Mouse (Mus musculus): ENCODE results near the gene Slc15a1. TPM values are rescaled to one million over a fixed set of nuclear protein-coding genes. Genes with fewer than 3 reads are reported as not detected.
A peak's percentile ranks its signal among the peaks of the same experiment; 100 is the strongest.

Slc15a1 gene
- polyA plus RNA-seq, 1 experiment from 2014 or later, result 37.8 TPM

DNA sequence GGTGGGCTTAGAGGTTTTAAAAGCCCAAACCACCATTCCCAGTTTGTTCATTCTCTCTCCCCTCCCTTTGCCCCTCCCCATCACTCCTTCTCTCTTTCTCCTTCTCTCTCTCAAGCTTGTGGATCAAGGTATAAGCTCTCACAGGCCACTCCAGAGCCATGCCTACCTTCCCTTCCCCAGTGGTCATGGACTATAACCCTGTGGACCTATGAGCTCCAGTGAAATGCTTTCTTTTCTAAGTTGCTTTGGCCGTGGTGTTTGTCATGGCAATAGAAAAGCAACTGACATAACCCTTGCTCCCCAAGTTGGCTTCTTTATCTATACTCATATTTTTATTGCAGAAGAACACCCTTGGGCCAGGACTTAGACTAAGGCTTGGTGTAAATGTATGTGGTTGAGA lies 7.3 kb downstream of the Slc15a1 start:
- no peaks in the 10 kb centered on the region for H3K27me3 ChIP-seq (replicated peaks; ENCODE audit: control insufficient read depth, insufficient read depth, low read length)
- H3K4me2 ChIP-seq (replicated peaks; ENCODE audit: low read depth), result peak overlapping the region; percentile 28; the same call in 1 of the 2 replicates
- no peak for TF ChIP-seq CTCF (IDR thresholded peaks at IDR 0.05; ENCODE audit: low read depth)
- H3K27ac ChIP-seq (ENCODE audit: low read depth, low read length), result peak overlapping the region; percentile 85
- H3K9ac ChIP-seq (ENCODE audit: low read depth, low read length), result no peak overlapping the region
- peaks cover 6% of the 10 kb centered on the region; the same call in 1 of the 2 replicates for H3K4me1 ChIP-seq (replicated peaks; ENCODE audit: control insufficient read depth, insufficient read depth, low read length)
- WGBS, result 41% methylated on average over 1 of the region's 1 CpGs
- ATAC-seq, result peak; percentile 73
- no peaks in the 10 kb centered on the region for H3K36me3 ChIP-seq (ENCODE audit: control insufficient read depth, insufficient read depth)
- no peaks in the 10 kb centered on the region for H3K9me3 ChIP-seq (ENCODE audit: control insufficient read depth)
- H3K4me3 ChIP-seq (ENCODE audit: low read depth, low read length), result no peak overlapping the region

GRCm38 (mm10) chr14:121495741-121496140 lies 9.3 kb downstream of the Slc15a1 start:
- no peak overlapping the region for H3K27ac ChIP-seq (ENCODE audit: low read depth, low read length)
- no peak for TF ChIP-seq CTCF (IDR thresholded peaks at IDR 0.05; ENCODE audit: low read depth)
- H3K27me3 ChIP-seq (replicated peaks; ENCODE audit: control insufficient read depth, insufficient read depth, low read length), result no peaks in the 10 kb centered on the region
- H3K4me2 ChIP-seq (replicated peaks; ENCODE audit: low read depth), result no peak overlapping the region
- H3K9ac ChIP-seq (ENCODE audit: low read depth, low read length), result no peak overlapping the region
- H3K36me3 ChIP-seq (ENCODE audit: control insufficient read depth, insufficient read depth), result no peaks in the 10 kb centered on the region
- 0 out of 2 replicates have a peak, but pooled peaks cover 12% of the 10 kb centered on the region for H3K4me1 ChIP-seq (replicated peaks; ENCODE audit: control insufficient read depth, insufficient read depth, low read length)
- H3K4me3 ChIP-seq (ENCODE audit: low read depth, low read length), result no peak overlapping the region
- H3K9me3 ChIP-seq (ENCODE audit: control insufficient read depth), result no peaks in the 10 kb centered on the region
- no peak for ATAC-seq
- 89% methylated on average over 4 of the region's 4 CpGs for WGBS

DNA sequence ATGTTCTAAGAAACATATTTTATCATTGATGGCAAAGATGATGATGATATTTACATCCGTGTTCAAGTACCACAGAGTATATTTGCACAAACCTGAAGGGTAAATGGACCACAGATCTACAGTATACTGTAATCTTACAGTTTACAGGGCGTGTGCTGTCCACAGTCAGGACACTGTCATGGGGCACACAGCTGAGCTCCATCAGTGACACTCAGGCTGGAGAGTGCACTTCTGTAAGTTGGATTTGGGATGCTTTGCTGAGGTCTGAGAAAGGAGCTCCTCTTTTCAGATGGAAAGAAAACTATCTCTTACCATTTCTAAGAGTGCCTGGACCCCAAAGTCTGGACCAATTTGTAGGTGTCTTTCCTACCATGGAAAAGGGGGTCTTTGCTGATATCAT lies 9.9 kb downstream of the Slc15a1 start:
- WGBS, result 61% methylated on average over 2 of the region's 2 CpGs
- no peak for ATAC-seq
- H3K27me3 ChIP-seq (replicated peaks; ENCODE audit: control insufficient read depth, insufficient read depth, low read length), result no peaks in the 10 kb centered on the region
- no peak overlapping the region for H3K4me3 ChIP-seq (ENCODE audit: low read depth, low read length)
- H3K36me3 ChIP-seq (ENCODE audit: control insufficient read depth, insufficient read depth), result no peaks in the 10 kb centered on the region
- 0 out of 2 replicates have a peak overlapping the region, but pooled peaks have one; percentile 78 for H3K27ac ChIP-seq (ENCODE audit: low read depth, low read length)
- TF ChIP-seq CTCF (IDR thresholded peaks at IDR 0.05; ENCODE audit: low read depth), result no peak
- 0 out of 2 replicates have a peak, but pooled peaks cover 12% of the 10 kb centered on the region for H3K4me1 ChIP-seq (replicated peaks; ENCODE audit: control insufficient read depth, insufficient read depth, low read length)
- H3K4me2 ChIP-seq (replicated peaks; ENCODE audit: low read depth), result no peak overlapping the region
- no peak overlapping the region for H3K9ac ChIP-seq (ENCODE audit: low read depth, low read length)
- no peaks in the 10 kb centered on the region for H3K9me3 ChIP-seq (ENCODE audit: control insufficient read depth)

DNA sequence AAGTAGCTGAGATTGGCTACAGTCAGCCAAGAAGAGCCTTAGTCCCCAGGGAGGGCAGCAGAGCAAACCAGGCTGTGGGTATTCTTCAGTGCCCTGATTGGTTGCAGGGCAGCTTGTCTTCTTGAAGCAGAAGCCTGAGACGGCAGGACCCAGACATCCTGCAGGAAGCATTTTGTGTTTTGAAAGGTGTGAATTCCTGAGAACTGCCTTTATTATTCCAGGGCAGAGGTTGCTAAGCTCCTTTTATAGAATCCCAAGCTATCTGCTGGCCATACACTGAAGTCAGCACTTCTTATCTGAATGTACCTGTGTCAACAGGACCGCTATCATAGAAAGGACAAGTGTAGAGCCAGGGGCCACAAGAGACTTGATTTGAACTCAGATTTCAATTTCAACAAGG lies 10.8 kb downstream of the Slc15a1 start:
- Histone ChIP-seq H3K4me3 (ENCODE audit: low read depth, low read length) (no peak overlapping the region), H3K4me1 (replicated peaks; ENCODE audit: control insufficient read depth, insufficient read depth, low read length) (0 out of 2 replicates have a peak, but pooled peaks cover 12% of the 10 kb centered on the region), H3K9ac (ENCODE audit: low read depth, low read length) (no peak overlapping the region), H3K27ac (ENCODE audit: low read depth, low read length) (peak overlapping the region; percentile 78), H3K4me2 (replicated peaks; ENCODE audit: low read depth) (peak overlapping the region; percentile 35; the same call in 1 of the 2 replicates), H3K36me3 (ENCODE audit: control insufficient read depth, insufficient read depth) (no peaks in the 10 kb centered on the region), H3K27me3 (replicated peaks; ENCODE audit: control insufficient read depth, insufficient read depth, low read length) (no peaks in the 10 kb centered on the region), H3K9me3 (ENCODE audit: control insufficient read depth) (no peaks in the 10 kb centered on the region)
- WGBS, result 32% methylated on average over 2 of the region's 2 CpGs
- TF ChIP-seq CTCF (IDR thresholded peaks at IDR 0.05; ENCODE audit: low read depth), result no peak
- ATAC-seq, result peak; percentile 59

GRCm38 (mm10) chr14:121493712-121494111 lies 11.3 kb downstream of the Slc15a1 start:
- Histone ChIP-seq H3K9ac (ENCODE audit: low read depth, low read length) (no peak overlapping the region), H3K4me3 (ENCODE audit: low read depth, low read length) (no peak overlapping the region), H3K27me3 (replicated peaks; ENCODE audit: control insufficient read depth, insufficient read depth, low read length) (no peaks in the 10 kb centered on the region), H3K4me1 (replicated peaks; ENCODE audit: control insufficient read depth, insufficient read depth, low read length) (0 out of 2 replicates have a peak, but pooled peaks cover 12% of the 10 kb centered on the region), H3K27ac (ENCODE audit: low read depth, low read length) (peak overlapping the region; percentile 78), H3K9me3 (ENCODE audit: control insufficient read depth) (no peaks in the 10 kb centered on the region), H3K36me3 (ENCODE audit: control insufficient read depth, insufficient read depth) (no peaks in the 10 kb centered on the region), H3K4me2 (replicated peaks; ENCODE audit: low read depth) (peak overlapping the region; percentile 35; the same call in 1 of the 2 replicates)
- ATAC-seq, result peak; percentile 84
- WGBS, result 27% methylated on average over 3 of the region's 3 CpGs
- peak; percentile 59 for TF ChIP-seq CTCF (IDR thresholded peaks at IDR 0.05; ENCODE audit: low read depth)

GRCm38 (mm10) chr14:121492328-121492727 lies 12.7 kb downstream of the Slc15a1 start:
- H3K4me3 ChIP-seq (ENCODE audit: low read depth, low read length), result no peak overlapping the region
- no peaks in the 10 kb centered on the region for H3K27me3 ChIP-seq (replicated peaks; ENCODE audit: control insufficient read depth, insufficient read depth, low read length)
- WGBS, result 44% methylated on average over 8 of the region's 8 CpGs
- no peak for ATAC-seq
- no peak overlapping the region for H3K4me2 ChIP-seq (replicated peaks; ENCODE audit: low read depth)
- 0 out of 2 replicates have a peak, but pooled peaks cover 12% of the 10 kb centered on the region for H3K4me1 ChIP-seq (replicated peaks; ENCODE audit: control insufficient read depth, insufficient read depth, low read length)
- H3K9ac ChIP-seq (ENCODE audit: low read depth, low read length), result no peak overlapping the region
- H3K36me3 ChIP-seq (ENCODE audit: control insufficient read depth, insufficient read depth), result peaks cover 3% of the 10 kb centered on the region; the same call in 1 of the 2 replicates
- TF ChIP-seq CTCF (IDR thresholded peaks at IDR 0.05; ENCODE audit: low read depth), result no peak
- no peak overlapping the region; the same call in 1 of the 2 replicates for H3K27ac ChIP-seq (ENCODE audit: low read depth, low read length)
- H3K9me3 ChIP-seq (ENCODE audit: control insufficient read depth), result no peaks in the 10 kb centered on the region
